Mouse (Mus musculus) bone marrow, adult 2 months (tissue): Measurements from ENCODE around the gene Mgat4a.

ENCODE experiments used
- CTCF ChIP-seq: fragments of 200-500 bp; IDR thresholded peaks from 2 replicates; pipeline ENCODE4 v1.5.1; 2011; ENCODE audit warnings: low read length, control low read depth; ENCODE audit not compliant: control insufficient read depth, insufficient read depth
- POLR2A ChIP-seq: fragments of 200-500 bp; IDR thresholded peaks from 2 replicates; pipeline ENCODE4 v1.6.1; 2011; ENCODE audit warnings: low read depth, mild to moderate bottlenecking, control low read depth, low read length, borderline replicate concordance; ENCODE audit not compliant: control insufficient read depth

- TF ChIP-seq CTCF = peak; percentile 85
- no peak for TF ChIP-seq POLR2A
Observed at GRCm38 (mm10) chr1:37401687-37402086, 139.1 kb downstream of the Mgat4a start.
